Mouse (Mus musculus) liver, adult 2 months (tissue): ENCODE measurements at regions not wholly inside any gene's neighbourhood (a gene's known extent, or its start where the extent isn't known, plus 50 kb on each side); places are given as distances from the start of the nearest gene placed in this dataset.

Experiments
- DNase-seq: peaks from one replicate; pipeline ENCODE4 v3.0.0-alpha.2; 2011; ENCODE audit warnings: low read depth, low spot score; ENCODE audit errors: extremely low read depth
- H3K27ac ChIP-seq: fragments of 200-500 bp; replicated peaks from 2 replicates; pipeline ENCODE4 v1.5.1; 2012; ENCODE audit warnings: low read depth, mild to moderate bottlenecking, control low read depth, inconsistent platforms, low read length; ENCODE audit not compliant: insufficient read depth
- H3K27me3 ChIP-seq: fragments of 200-500 bp; 2 replicates; pipeline ENCODE4 v1.6.1; 2012; ENCODE audit warnings: mild to moderate bottlenecking, moderate library complexity, low read length, inconsistent platforms; ENCODE audit not compliant: control insufficient read depth, insufficient read depth
- H3K36me3 ChIP-seq: fragments of 200-500 bp; 2 replicates; pipeline ENCODE4 v1.6.1; 2012; ENCODE audit warnings: low read length, inconsistent platforms; ENCODE audit not compliant: control insufficient read depth, insufficient read depth
- H3K4me1 ChIP-seq: fragments of 200-500 bp; 2 replicates; pipeline ENCODE4 v1.6.1; 2011; ENCODE audit warnings: low read length; ENCODE audit not compliant: control insufficient read depth, insufficient read depth
- H3K4me3 ChIP-seq: fragments of 200-500 bp; 2 replicates; pipeline ENCODE4 v1.5.1; 2011; ENCODE audit warnings: low read depth, mild to moderate bottlenecking, control low read depth, low read length, moderate library complexity; ENCODE audit not compliant: insufficient read depth
- H3K79me2 ChIP-seq: fragments of 200-500 bp; 2 replicates; pipeline ENCODE4 v1.6.1; 2012; ENCODE audit warnings: inconsistent platforms, mild to moderate bottlenecking, low read length, moderate library complexity; ENCODE audit not compliant: control insufficient read depth, insufficient read depth
- H3K9ac ChIP-seq: fragments of 200-500 bp; 2 replicates; pipeline ENCODE4 v1.6.1; 2012; ENCODE audit warnings: low read depth, mild to moderate bottlenecking, control low read depth, inconsistent platforms, low read length
- CTCF ChIP-seq: fragments of 200-500 bp; IDR thresholded peaks from 2 replicates; pipeline ENCODE4 v1.5.1; 2011; ENCODE audit warnings: low read depth, low read length, control low read depth
- POLR2A ChIP-seq: fragments of 200-500 bp; IDR thresholded peaks from 2 replicates; pipeline ENCODE4 v1.6.1; 2011; ENCODE audit warnings: low read length, control low read depth; ENCODE audit not compliant: insufficient read depth; ENCODE audit errors: extremely low read depth
- WGBS: fragments of 180-500 bp; shearing (Covaris S2); methylation state at CpG from one replicate; pipeline ENCODE4 v1.1.7; 2018; 5-methylcytosine and 5-hydroxymethylcytosine counted together

- TF ChIP-seq CTCF (no peak), POLR2A (no peak)
- WGBS = 91% methylated on average over 10 of the region's 10 CpGs
- no peaks in the 10 kb centered on the region for H3K27me3 ChIP-seq
- no peaks in the 10 kb centered on the region for H3K36me3 ChIP-seq
- H3K9ac ChIP-seq = no peak overlapping the region
- H3K79me2 ChIP-seq = no peaks in the 10 kb centered on the region
- no peak for DNase-seq
- no peak overlapping the region for H3K4me3 ChIP-seq
- no peak overlapping the region for H3K27ac ChIP-seq
- H3K4me1 ChIP-seq = no peaks in the 10 kb centered on the region
These were observed 547.4 kb downstream of the Etnk1 start for GRCm38 (mm10) chr6:143714461-143714860.

- Histone ChIP-seq H3K27ac (no peak overlapping the region), H3K36me3 (no peaks in the 10 kb centered on the region), H3K4me1 (peaks cover 5% of the 10 kb centered on the region; the same call in 1 of the 2 replicates), H3K79me2 (no peaks in the 10 kb centered on the region), H3K27me3 (no peaks in the 10 kb centered on the region), H3K4me3 (no peak overlapping the region), H3K9ac (no peak overlapping the region)
- no peak for DNase-seq
- TF ChIP-seq POLR2A (no peak), CTCF (no peak)
These were observed 583.1 kb downstream of the Etnk1 start for GRCm38 (mm10) chr6:143750074-143750473.

- Histone ChIP-seq H3K4me1 (peaks cover 5% of the 10 kb centered on the region; the same call in 1 of the 2 replicates), H3K27ac (peak overlapping the region; percentile 80), H3K9ac (peak overlapping the region; percentile 78), H3K4me3 (peak overlapping the region; percentile 65), H3K36me3 (no peaks in the 10 kb centered on the region), H3K27me3 (no peaks in the 10 kb centered on the region), H3K79me2 (no peaks in the 10 kb centered on the region)
- peak; percentile 90 for DNase-seq
- 23% methylated on average over 14 of the region's 14 CpGs for WGBS
- no peak for TF ChIP-seq CTCF
- 0 out of 2 replicates have a peak, but pooled peaks have one; percentile 12 for TF ChIP-seq POLR2A
These were observed 584.4 kb downstream of the Etnk1 start for GRCm38 (mm10) chr6:143751076-143752070.

GRCm38 (mm10) chr6:143757462-143757861, 590.4 kb downstream of the Etnk1 start:
- H3K9ac ChIP-seq = no peak overlapping the region

GRCm38 (mm10) chr6:143768115-143768514, 601.1 kb downstream of the Etnk1 start:
- no peak overlapping the region for H3K4me3 ChIP-seq
- H3K27me3 ChIP-seq = no peaks in the 10 kb centered on the region
- no peak overlapping the region for H3K27ac ChIP-seq
- H3K9ac ChIP-seq = no peak overlapping the region
- WGBS = 48% methylated on average over 2 of the region's 2 CpGs
- H3K79me2 ChIP-seq = no peaks in the 10 kb centered on the region
- no peaks in the 10 kb centered on the region for H3K36me3 ChIP-seq
- peak; percentile 70 for DNase-seq
- peaks cover 3% of the 10 kb centered on the region; the same call in 1 of the 2 replicates for H3K4me1 ChIP-seq
- TF ChIP-seq POLR2A (no peak), CTCF (no peak)

More at GRCm38 (mm10) chr6:143757462-143757861, 590.4 kb downstream of the Etnk1 start:
- TF ChIP-seq CTCF (no peak), POLR2A (no peak)
- no peak for DNase-seq
- Histone ChIP-seq H3K36me3 (no peaks in the 10 kb centered on the region), H3K27ac (no peak overlapping the region), H3K4me1 (no peaks in the 10 kb centered on the region), H3K4me3 (no peak overlapping the region), H3K27me3 (no peaks in the 10 kb centered on the region), H3K79me2 (no peaks in the 10 kb centered on the region)
- 77% methylated on average over 3 of the region's 3 CpGs for WGBS
